Mouse (Mus musculus) T-helper 2 cell (primary cell): ENCODE results near the gene Nr1h2.

Experiments used
- in situ Hi-C: fragments of 300-600 bp; cut with MboI, MseI; formaldehyde crosslinking; loops from one replicate; pipeline ENCODE4 v1.15.1; 2025; ENCODE audit warnings: high pct_unique_total_duplicates

The Nr1h2 gene

GRCm38 (mm10) chr7:44585606-44586005, 31.9 kb upstream of the Nr1h2 start:
- in situ Hi-C loops: no loop called here

GRCm38 (mm10) chr7:44584921-44585320, 31.2 kb upstream of the Nr1h2 start:
- in situ Hi-C loops: no loop called here

- in situ Hi-C loops: no loop called here
These were observed 30.6 kb upstream of the Nr1h2 start for GRCm38 (mm10) chr7:44584265-44584804.

- in situ Hi-C loops: no loop called here
These were observed 29.4 kb upstream of the Nr1h2 start for GRCm38 (mm10) chr7:44583146-44583545.

- in situ Hi-C loops: no loop called here
These were observed 29.0 kb upstream of the Nr1h2 start for GRCm38 (mm10) chr7:44582709-44583108.

- in situ Hi-C loops: no loop called here
These were observed 27.9 kb upstream of the Nr1h2 start for GRCm38 (mm10) chr7:44581637-44582036.

GRCm38 (mm10) chr7:44576333-44576844, 22.6 kb upstream of the Nr1h2 start:
- in situ Hi-C loops: no loop called here

- in situ Hi-C loops: no loop called here
These were observed 19.3 kb upstream of the Nr1h2 start for GRCm38 (mm10) chr7:44572956-44573484.

- in situ Hi-C loops: no loop called here
These were observed 18.5 kb upstream of the Nr1h2 start, which contains the start of gene Napsa for GRCm38 (mm10) chr7:44572213-44572701. TSS of gene Napsa (plus strand) at chr7:44572380.

- in situ Hi-C loops: no loop called here
These were observed 18.1 kb upstream of the Nr1h2 start for GRCm38 (mm10) chr7:44571811-44572210.

GRCm38 (mm10) chr7:44570989-44571388, 17.2 kb upstream of the Nr1h2 start:
- in situ Hi-C loops: no loop called here

- in situ Hi-C loops: no loop called here
These were observed 15.1 kb upstream of the Nr1h2 start for GRCm38 (mm10) chr7:44568803-44569202.

GRCm38 (mm10) chr7:44565414-44565813, 11.7 kb upstream of the Nr1h2 start:
- in situ Hi-C loops: no loop called here

- in situ Hi-C loops: no loop called here
These were observed 10.7 kb upstream of the Nr1h2 start for GRCm38 (mm10) chr7:44564486-44564885.

GRCm38 (mm10) chr7:44563284-44563683, 9.5 kb upstream of the Nr1h2 start:
- in situ Hi-C loops: no loop called here

- in situ Hi-C loops: no loop called here
These were observed 7.0 kb upstream of the Nr1h2 start for GRCm38 (mm10) chr7:44560435-44561400.

GRCm38 (mm10) chr7:44557629-44558028, 3.9 kb upstream of the Nr1h2 start:
- in situ Hi-C loops: loop anchor here (10.0 kb wide), 2 partner anchors 257 to 337 kb away; partner anchors contain the start of genes Atf5, Fuz, Il4i1 and Med25

- in situ Hi-C loops: loop anchor here (5.0 to 10.0 kb wide), 3 partner anchors 56 to 342 kb away; partner anchors contain the start of genes Atf5, Emc10, Fam71e1 and Fuz
These were observed 471 bp downstream of the Nr1h2 start for GRCm38 (mm10) chr7:44553196-44553764.

- in situ Hi-C loops: loop anchor here (5.0 to 10.0 kb wide), 3 partner anchors 55 to 342 kb away; partner anchors contain the start of genes Atf5, Emc10, Fam71e1 and Fuz
These were observed 1.4 kb downstream of the Nr1h2 start for GRCm38 (mm10) chr7:44552141-44552908.

- in situ Hi-C loops: loop anchor here (5.0 to 10.0 kb wide), 3 partner anchors 54 to 343 kb away; partner anchors contain the start of genes Atf5, Emc10, Fam71e1 and Fuz
These were observed 2.0 kb downstream of the Nr1h2 start for GRCm38 (mm10) chr7:44551731-44552130.
